Mouse (Mus musculus): ENCODE measurements around the gene Aup1. TPM values are rescaled to one million over a fixed set of nuclear protein-coding genes. Genes with fewer than 3 reads are reported as not detected.
A peak's percentile ranks its signal among the peaks of the same experiment; 100 is the strongest.

The Aup1 gene
- polyA plus RNA-seq, 1 experiment from 2014 or later: 244 TPM

DNA sequence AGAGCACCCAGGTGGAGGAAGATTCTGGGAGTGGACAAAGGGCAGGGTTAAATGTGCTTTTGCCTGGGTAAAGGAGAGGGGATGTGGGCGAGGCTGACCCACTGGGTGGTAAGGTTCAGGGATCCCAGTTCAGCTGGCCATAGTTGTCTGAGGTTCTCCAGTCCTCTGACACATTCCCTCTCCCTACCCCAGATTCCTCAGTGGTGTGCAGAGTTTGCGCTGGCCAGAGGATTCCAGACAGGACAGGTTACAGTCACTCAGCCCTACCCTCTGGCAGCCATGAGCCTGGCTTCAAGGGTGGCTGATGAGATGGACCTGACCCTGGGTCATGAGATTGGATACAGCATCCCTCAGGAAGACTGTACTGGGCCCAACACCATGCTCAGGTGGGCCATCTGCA is 4.4 kb downstream of the Aup1 start:
- H3K4me3 ChIP-seq (ENCODE audit: low read length): no peak overlapping the region

GRCm38 (mm10) chr6:83065995-83066394 is 11.7 kb downstream of the Aup1 start:
- H3K4me3 ChIP-seq (ENCODE audit: low read length): no peak overlapping the region
- no peak overlapping the region for H3K4me2 ChIP-seq (replicated peaks; ENCODE audit: low read depth, low read length)
- WGBS: 52% methylated on average over 8 of the region's 8 CpGs
- H3K27ac ChIP-seq (ENCODE audit: low read length): no peak overlapping the region
- ATAC-seq (ENCODE audit: low FRiP score, low TSS enrichment): no peak
- no peaks in the 10 kb centered on the region for H3K36me3 ChIP-seq (ENCODE audit: insufficient read depth, low read length)
- H3K9ac ChIP-seq (replicated peaks; ENCODE audit: low read length): no peak overlapping the region
- no peaks in the 10 kb centered on the region for H3K9me3 ChIP-seq (ENCODE audit: low read length)
- H3K4me1 ChIP-seq (ENCODE audit: insufficient read depth, low read length): peaks cover 18% of the 10 kb centered on the region
- peaks cover 93% of the 10 kb centered on the region for H3K27me3 ChIP-seq (ENCODE audit: insufficient read depth, low read length)

More for the DNA sequence above, 4.4 kb downstream of the Aup1 start:
- Histone ChIP-seq H3K4me2 (replicated peaks; ENCODE audit: low read depth, low read length) (peak overlapping the region; percentile 24; the same call in 1 of the 2 replicates), H3K27me3 (ENCODE audit: insufficient read depth, low read length) (peaks cover 22% of the 10 kb centered on the region), H3K36me3 (ENCODE audit: insufficient read depth, low read length) (peaks cover 18% of the 10 kb centered on the region; the same call in 1 of the 2 replicates), H3K4me1 (ENCODE audit: insufficient read depth, low read length) (peaks cover 13% of the 10 kb centered on the region), H3K9ac (replicated peaks; ENCODE audit: low read length) (no peak overlapping the region), H3K27ac (ENCODE audit: low read length) (no peak overlapping the region), H3K9me3 (ENCODE audit: low read length) (no peaks in the 10 kb centered on the region)
- ATAC-seq (ENCODE audit: low FRiP score, low TSS enrichment): no peak
- 91% methylated on average over 2 of the region's 2 CpGs for WGBS

DNA sequence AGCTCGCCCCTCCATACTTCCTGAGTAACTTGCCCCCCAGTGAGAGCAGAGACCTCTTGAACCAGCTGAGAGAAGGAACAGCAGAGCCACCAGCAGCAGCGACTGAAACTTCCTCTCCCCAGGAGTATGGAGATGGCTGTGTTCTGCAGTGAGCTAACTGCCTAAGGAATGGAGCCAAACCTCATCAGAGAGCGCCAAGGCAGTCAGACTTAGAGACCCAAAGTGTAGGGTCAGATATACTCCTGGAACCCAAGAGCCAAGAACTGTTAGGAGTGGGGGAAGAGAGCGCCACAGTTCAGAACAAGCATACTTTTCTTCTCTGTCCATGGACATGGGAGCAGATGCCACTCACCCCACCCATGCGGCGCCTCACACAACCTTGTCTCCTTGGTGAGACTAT is 12.1 kb downstream of the Aup1 start:
- Histone ChIP-seq H3K4me2 (replicated peaks; ENCODE audit: low read depth, low read length) (no peak overlapping the region), H3K9ac (replicated peaks; ENCODE audit: low read length) (no peak overlapping the region), H3K4me3 (ENCODE audit: low read length) (no peak overlapping the region), H3K9me3 (ENCODE audit: low read length) (no peaks in the 10 kb centered on the region), H3K4me1 (ENCODE audit: insufficient read depth, low read length) (peaks cover 23% of the 10 kb centered on the region), H3K27ac (ENCODE audit: low read length) (no peak overlapping the region), H3K27me3 (ENCODE audit: insufficient read depth, low read length) (peaks cover 95% of the 10 kb centered on the region), H3K36me3 (ENCODE audit: insufficient read depth, low read length) (no peaks in the 10 kb centered on the region)
- ATAC-seq (ENCODE audit: low FRiP score, low TSS enrichment): no peak
- WGBS: 46% methylated on average over 6 of the region's 6 CpGs

DNA sequence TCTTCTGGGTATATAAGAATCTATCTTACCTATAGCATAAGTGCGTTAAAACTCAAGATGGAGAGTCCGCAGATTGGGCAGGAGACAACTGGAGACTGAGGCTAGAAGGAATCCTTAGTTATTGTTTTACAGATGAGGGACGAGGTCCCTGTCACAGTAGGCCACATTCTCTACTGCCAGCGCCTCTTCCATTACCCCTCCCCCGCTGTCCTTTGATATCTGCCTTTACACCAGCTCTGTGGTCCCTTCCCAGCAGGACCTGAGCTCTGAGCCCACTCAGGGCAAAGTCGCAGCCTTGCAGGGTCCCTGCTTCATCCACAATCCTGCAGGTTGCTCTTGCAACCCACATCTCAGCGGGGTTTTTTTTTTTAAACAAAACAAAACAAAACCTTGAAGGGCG is 13.9 kb downstream of the Aup1 start:
- WGBS: 10% methylated on average over 8 of the region's 8 CpGs
- no peak for ATAC-seq (ENCODE audit: low FRiP score, low TSS enrichment)
- peaks cover 25% of the 10 kb centered on the region for H3K4me1 ChIP-seq (ENCODE audit: insufficient read depth, low read length)
- H3K27me3 ChIP-seq (ENCODE audit: insufficient read depth, low read length): peaks cover 98% of the 10 kb centered on the region
- no peaks in the 10 kb centered on the region for H3K36me3 ChIP-seq (ENCODE audit: insufficient read depth, low read length)
- H3K27ac ChIP-seq (ENCODE audit: low read length): no peak overlapping the region
- H3K4me3 ChIP-seq (ENCODE audit: low read length): peak overlapping the region; percentile 38
- no peak overlapping the region for H3K9ac ChIP-seq (replicated peaks; ENCODE audit: low read length)
- H3K4me2 ChIP-seq (replicated peaks; ENCODE audit: low read depth, low read length): peak overlapping the region; percentile 54
- H3K9me3 ChIP-seq (ENCODE audit: low read length): no peaks in the 10 kb centered on the region

DNA sequence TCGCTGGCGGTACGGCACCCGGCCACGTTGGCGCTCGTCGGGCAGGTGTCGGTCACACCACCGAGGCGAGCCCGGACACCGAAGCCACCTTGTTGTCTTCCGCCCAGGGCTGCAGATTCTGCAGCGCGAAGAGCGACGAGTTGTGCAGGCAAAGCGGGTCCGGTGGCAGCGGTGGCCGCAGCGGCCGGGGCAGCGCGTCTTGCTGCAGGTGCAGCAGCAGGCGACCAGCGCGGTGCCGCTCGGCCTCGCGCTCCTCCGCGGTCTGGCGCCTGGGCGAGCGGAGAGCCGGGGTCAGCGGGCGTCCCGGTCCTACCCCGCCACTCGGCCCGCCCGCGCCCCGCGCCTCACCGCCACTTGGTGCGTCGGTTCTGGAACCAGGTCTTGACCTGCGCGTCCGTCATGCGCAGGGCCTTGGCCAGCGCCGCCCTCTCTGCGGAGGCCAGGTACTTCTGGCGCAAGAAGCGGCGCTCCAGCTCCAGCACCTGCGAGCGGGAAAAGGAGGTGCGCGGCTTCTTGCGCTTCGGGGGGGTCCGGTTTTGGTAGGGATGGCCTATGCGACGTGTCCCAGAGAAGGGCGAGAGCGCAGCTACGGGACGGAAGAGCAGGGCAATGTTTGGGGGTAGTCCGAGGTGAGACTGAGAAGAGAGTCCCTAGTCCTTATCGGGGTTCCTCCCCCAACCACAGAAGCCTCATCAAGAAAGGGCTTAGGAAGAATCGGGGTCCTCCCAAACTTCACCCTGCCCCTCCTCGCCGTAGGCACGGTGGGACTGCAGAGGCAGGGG is 14.6 kb downstream of the Aup1 start:
- Histone ChIP-seq H3K4me2 (replicated peaks; ENCODE audit: low read depth, low read length) (peak overlapping the region; percentile 54), H3K27me3 (ENCODE audit: insufficient read depth, low read length) (peaks cover 97% of the 10 kb centered on the region), H3K4me1 (ENCODE audit: insufficient read depth, low read length) (peaks cover 25% of the 10 kb centered on the region), H3K9ac (replicated peaks; ENCODE audit: low read length) (0 out of 2 replicates have a peak overlapping the region, but pooled peaks have one; percentile 5), H3K36me3 (ENCODE audit: insufficient read depth, low read length) (no peaks in the 10 kb centered on the region), H3K4me3 (ENCODE audit: low read length) (peak overlapping the region; percentile 38), H3K9me3 (ENCODE audit: low read length) (no peaks in the 10 kb centered on the region), H3K27ac (ENCODE audit: low read length) (no peak overlapping the region)
- WGBS: under 1% methylated on average over 81 of the region's 81 CpGs
- no peak for ATAC-seq (ENCODE audit: low FRiP score, low TSS enrichment)

DNA sequence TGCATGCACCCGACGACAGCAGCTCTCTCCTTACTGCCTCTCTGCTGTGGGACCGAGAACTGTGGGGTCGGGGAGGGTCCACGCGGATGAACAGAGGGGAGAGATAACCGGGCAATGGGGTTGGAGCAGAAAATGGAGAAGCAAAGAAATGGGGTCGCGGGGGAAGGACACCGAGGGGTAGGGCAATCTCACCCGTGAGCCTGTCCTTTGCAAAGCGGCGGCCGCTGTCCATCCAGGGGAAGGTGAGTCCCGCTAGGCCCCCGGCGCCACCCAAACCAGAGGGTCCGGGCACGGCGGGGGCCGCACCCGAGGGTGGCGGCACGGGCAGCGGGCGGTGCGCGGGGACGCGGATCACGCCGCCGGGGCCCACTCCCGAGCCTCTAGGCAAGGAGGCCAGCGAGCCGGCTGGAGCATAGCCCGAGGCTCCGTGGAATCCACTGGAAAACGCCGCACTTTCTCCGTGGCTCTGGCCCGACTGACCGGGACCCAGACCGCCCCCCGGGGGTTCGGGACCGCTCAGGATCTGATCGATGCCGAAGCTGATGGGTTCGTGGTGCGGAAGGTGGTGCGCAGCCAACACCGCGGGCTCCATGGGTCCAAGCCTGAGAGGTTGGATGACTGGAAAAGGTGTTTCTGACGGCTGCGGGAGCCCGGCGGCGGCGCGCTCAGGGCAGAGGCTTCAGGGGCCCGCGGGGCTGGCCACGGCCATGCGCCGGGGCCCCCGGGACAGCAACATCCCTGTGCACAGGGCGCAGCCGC is 15.3 kb downstream of the Aup1 start:
- peak; percentile 22; the same call in 1 of the 2 replicates for ATAC-seq (ENCODE audit: low FRiP score, low TSS enrichment)
- under 1% methylated on average over 69 of the region's 69 CpGs for WGBS
- peak overlapping the region; percentile 44 for H3K4me2 ChIP-seq (replicated peaks; ENCODE audit: low read depth, low read length)

DNA sequence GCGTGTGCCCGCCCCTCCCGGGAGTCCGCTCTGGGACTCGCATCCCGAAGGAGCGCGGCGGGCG is 15.8 kb downstream of the Aup1 start, which contains the start of gene Tlx2:
Gene Tlx2, minus strand, starts transcription at position 47 of the 64 bp plus-strand sequence.
- peaks cover 96% of the 10 kb centered on the region for H3K27me3 ChIP-seq (ENCODE audit: insufficient read depth, low read length)
- WGBS: 1% methylated on average over 10 of the region's 10 CpGs
- no peak within 1 kb of the TSS for H3K27ac ChIP-seq (ENCODE audit: low read length)
- peak within 1 kb of the TSS; percentile 38 for H3K4me3 ChIP-seq (ENCODE audit: low read length)
- peak within 1 kb of the TSS; percentile 54 for H3K4me2 ChIP-seq (replicated peaks; ENCODE audit: low read depth, low read length)
- no peak within 1 kb of the TSS; the same call in 1 of the 2 replicates for H3K9ac ChIP-seq (replicated peaks; ENCODE audit: low read length)
- H3K36me3 ChIP-seq (ENCODE audit: insufficient read depth, low read length): no peaks in the 10 kb centered on the region
- H3K9me3 ChIP-seq (ENCODE audit: low read length): no peaks in the 10 kb centered on the region
- no peak for ATAC-seq (ENCODE audit: low FRiP score, low TSS enrichment)
- H3K4me1 ChIP-seq (ENCODE audit: insufficient read depth, low read length): peaks cover 25% of the 10 kb centered on the region

More for the DNA sequence above, 15.3 kb downstream of the Aup1 start:
- Histone ChIP-seq H3K9me3 (ENCODE audit: low read length) (no peaks in the 10 kb centered on the region), H3K4me3 (ENCODE audit: low read length) (peak overlapping the region; percentile 38), H3K27ac (ENCODE audit: low read length) (no peak overlapping the region), H3K4me1 (ENCODE audit: insufficient read depth, low read length) (peaks cover 25% of the 10 kb centered on the region), H3K36me3 (ENCODE audit: insufficient read depth, low read length) (no peaks in the 10 kb centered on the region), H3K27me3 (ENCODE audit: insufficient read depth, low read length) (peaks cover 97% of the 10 kb centered on the region), H3K9ac (replicated peaks; ENCODE audit: low read length) (no peak overlapping the region; the same call in 1 of the 2 replicates)

DNA sequence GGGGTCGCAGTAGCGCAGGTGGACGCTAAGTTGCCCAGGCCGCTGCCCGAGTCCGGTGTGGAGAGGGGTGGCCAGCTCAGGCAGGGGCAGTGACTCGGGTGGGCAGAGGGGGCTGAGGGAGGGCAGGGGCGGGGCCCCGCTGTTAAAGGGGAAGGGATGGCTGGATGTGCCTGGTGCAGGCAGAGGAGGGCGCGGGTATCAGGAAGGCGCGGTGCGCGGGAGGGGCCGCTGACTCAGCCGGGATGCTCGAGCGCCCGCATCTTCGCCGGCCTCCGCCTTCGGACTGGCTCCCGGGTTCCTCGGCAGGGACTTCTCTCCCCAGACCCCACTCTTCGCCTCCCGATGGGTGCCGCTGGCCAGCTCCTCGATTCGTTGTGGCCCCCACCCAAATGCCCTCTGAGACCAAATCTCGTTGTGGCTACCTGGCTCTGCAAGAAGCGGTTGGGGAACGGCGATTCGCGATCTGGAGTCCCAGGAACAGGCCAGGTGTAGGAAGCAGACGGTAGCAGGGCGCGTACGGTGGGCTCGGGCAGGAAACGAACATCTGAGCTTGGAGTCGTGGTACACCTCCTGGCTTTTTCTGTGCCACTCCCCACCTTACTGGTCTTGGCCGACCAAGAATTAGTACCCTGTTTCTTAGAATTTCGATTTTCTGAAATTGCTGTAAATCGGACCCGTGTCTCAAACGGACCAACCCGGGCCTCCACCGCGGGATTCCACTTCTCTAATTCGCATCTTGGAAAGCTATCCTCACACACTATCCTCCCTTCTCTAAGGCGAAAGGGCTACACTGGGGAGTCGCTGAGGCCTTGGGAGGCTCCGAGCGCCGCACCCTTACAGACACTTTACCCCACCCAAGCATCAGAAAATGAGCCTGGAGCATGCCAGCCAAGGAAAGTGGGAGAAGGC is 16.2 kb downstream of the Aup1 start:
- ATAC-seq (ENCODE audit: low FRiP score, low TSS enrichment): peak; percentile 32; the same call in 1 of the 2 replicates
- Histone ChIP-seq H3K27ac (ENCODE audit: low read length) (no peak overlapping the region), H3K4me1 (ENCODE audit: insufficient read depth, low read length) (peaks cover 25% of the 10 kb centered on the region), H3K9me3 (ENCODE audit: low read length) (no peaks in the 10 kb centered on the region), H3K9ac (replicated peaks; ENCODE audit: low read length) (no peak overlapping the region), H3K4me2 (replicated peaks; ENCODE audit: low read depth, low read length) (peak overlapping the region; percentile 44), H3K4me3 (ENCODE audit: low read length) (peak overlapping the region; percentile 38), H3K27me3 (ENCODE audit: insufficient read depth, low read length) (peaks cover 95% of the 10 kb centered on the region), H3K36me3 (ENCODE audit: insufficient read depth, low read length) (no peaks in the 10 kb centered on the region)
- WGBS: under 1% methylated on average over 57 of the region's 58 CpGs

- H3K27ac ChIP-seq (ENCODE audit: low read length): no peak overlapping the region
- WGBS: under 1% methylated on average over 17 of the region's 24 CpGs
- peak overlapping the region; percentile 30 for H3K4me3 ChIP-seq (ENCODE audit: low read length)
- ATAC-seq (ENCODE audit: low FRiP score, low TSS enrichment): peak; percentile 40
- peaks cover 25% of the 10 kb centered on the region for H3K4me1 ChIP-seq (ENCODE audit: insufficient read depth, low read length)
- peak overlapping the region; percentile 26; the same call in 1 of the 2 replicates for H3K4me2 ChIP-seq (replicated peaks; ENCODE audit: low read depth, low read length)
- no peaks in the 10 kb centered on the region for H3K36me3 ChIP-seq (ENCODE audit: insufficient read depth, low read length)
- no peak overlapping the region for H3K9ac ChIP-seq (replicated peaks; ENCODE audit: low read length)
- no peaks in the 10 kb centered on the region for H3K9me3 ChIP-seq (ENCODE audit: low read length)
- peaks cover 95% of the 10 kb centered on the region for H3K27me3 ChIP-seq (ENCODE audit: insufficient read depth, low read length)
Measured at GRCm38 (mm10) chr6:83071220-83071619, 16.9 kb downstream of the Aup1 start.
